Mouse (Mus musculus): ENCODE data around the gene Hilpda. TPM values are rescaled to one million over a fixed set of nuclear protein-coding genes. Genes with fewer than 3 reads are reported as not detected.

Gene Hilpda
- polyA plus RNA-seq, 2 experiments: 39.7 to 53.7 TPM

- H3K4me1 ChIP-seq (ENCODE audit: control insufficient read depth, insufficient read depth, low read length): peaks cover 5% of the 10 kb centered on the region; the same call in 1 of the 2 replicates
- ATAC-seq (ENCODE audit: low FRiP score, low read depth) (no peak), DNase-seq (ENCODE audit: low spot score) (peak; percentile 3)
- no peaks in the 10 kb centered on the region for H3K9me3 ChIP-seq (ENCODE audit: control insufficient read depth, low read length)
- no peak overlapping the region for H3K9ac ChIP-seq (ENCODE audit: low read depth, low read length, severe bottlenecking)
- no peak overlapping the region for H3K4me3 ChIP-seq (replicated peaks; ENCODE audit: low read length)
- peaks cover 11% of the 10 kb centered on the region for H3K36me3 ChIP-seq (ENCODE audit: control insufficient read depth, insufficient read depth, low read length)
- 9% methylated on average over 8 of the region's 8 CpGs for WGBS
- peak overlapping the region; percentile 13; the same call in 1 of the 2 replicates for H3K4me2 ChIP-seq (replicated peaks; ENCODE audit: low read depth, low read length, severe bottlenecking)
- H3K27ac ChIP-seq (replicated peaks; ENCODE audit: low read depth, low read length): no peak overlapping the region
- TF ChIP-seq POLR2A (IDR thresholded peaks at IDR 0.05; ENCODE audit: borderline replicate concordance, extremely low read depth, insufficient read depth, insufficient read length): no peak
- no peaks in the 10 kb centered on the region for H3K27me3 ChIP-seq (ENCODE audit: control insufficient read depth, insufficient read depth, low read length)
These were observed 1.3 kb upstream of the Hilpda start for GRCm38 (mm10) chr6:29270961-29271360.

GRCm38 (mm10) chr6:29276746-29277145, 4.5 kb downstream of the Hilpda start:
- Histone ChIP-seq H3K36me3 (ENCODE audit: control insufficient read depth, insufficient read depth, low read length) (peaks cover 15% of the 10 kb centered on the region), H3K9me3 (ENCODE audit: control insufficient read depth, low read length) (no peaks in the 10 kb centered on the region), H3K27ac (replicated peaks; ENCODE audit: low read depth, low read length) (no peak overlapping the region), H3K27me3 (ENCODE audit: control insufficient read depth, insufficient read depth, low read length) (no peaks in the 10 kb centered on the region), H3K4me2 (replicated peaks; ENCODE audit: low read depth, low read length, severe bottlenecking) (no peak overlapping the region), H3K9ac (ENCODE audit: low read depth, low read length, severe bottlenecking) (no peak overlapping the region), H3K4me1 (ENCODE audit: control insufficient read depth, insufficient read depth, low read length) (peaks cover 5% of the 10 kb centered on the region; the same call in 1 of the 2 replicates), H3K4me3 (replicated peaks; ENCODE audit: low read length) (no peak overlapping the region)
- TF ChIP-seq POLR2A (IDR thresholded peaks at IDR 0.05; ENCODE audit: borderline replicate concordance, extremely low read depth, insufficient read depth, insufficient read length): no peak
- no peak for ATAC-seq (ENCODE audit: low FRiP score, low read depth)
- 94% methylated on average over 5 of the region's 5 CpGs for WGBS
- DNase-seq (ENCODE audit: low spot score): no peak

DNA sequence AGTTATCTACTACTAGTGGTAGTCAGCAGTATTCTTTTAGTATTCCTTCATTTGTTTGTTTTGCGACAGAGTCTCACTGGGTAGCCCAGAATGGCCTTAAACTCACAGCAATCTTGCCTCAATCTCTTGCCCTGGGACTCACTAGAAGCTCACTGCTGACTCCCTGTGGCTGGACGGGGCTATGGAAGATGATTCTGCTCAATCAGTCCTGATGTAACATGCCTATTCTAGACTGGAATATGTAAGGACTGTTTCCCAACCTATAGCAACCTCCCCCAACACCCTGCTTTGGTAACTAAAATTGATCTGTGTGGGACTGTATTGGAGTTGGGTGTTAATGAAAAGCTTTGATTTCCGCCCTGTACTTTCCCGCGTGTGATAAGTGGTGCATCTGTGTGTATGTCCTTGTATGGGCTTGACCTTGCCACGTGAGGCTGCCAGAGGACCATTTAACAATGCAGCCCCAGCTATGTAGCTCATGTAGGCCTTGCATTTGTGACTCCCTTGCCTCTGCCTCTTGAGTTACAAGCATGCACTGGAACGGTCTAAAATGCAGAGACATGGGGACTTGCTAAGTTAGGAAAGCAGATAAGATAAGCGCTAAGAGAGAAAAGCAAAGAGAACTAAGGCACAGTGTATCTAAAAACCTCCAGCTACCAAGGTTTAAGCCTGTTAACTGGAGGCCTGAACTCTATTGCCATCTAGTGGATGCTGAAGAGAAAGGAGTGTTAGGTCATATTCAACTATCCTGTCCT, 6.4 kb downstream of the Hilpda start:
- TF ChIP-seq POLR2A (IDR thresholded peaks at IDR 0.05; ENCODE audit: borderline replicate concordance, extremely low read depth, insufficient read depth, insufficient read length): no peak

DNA sequence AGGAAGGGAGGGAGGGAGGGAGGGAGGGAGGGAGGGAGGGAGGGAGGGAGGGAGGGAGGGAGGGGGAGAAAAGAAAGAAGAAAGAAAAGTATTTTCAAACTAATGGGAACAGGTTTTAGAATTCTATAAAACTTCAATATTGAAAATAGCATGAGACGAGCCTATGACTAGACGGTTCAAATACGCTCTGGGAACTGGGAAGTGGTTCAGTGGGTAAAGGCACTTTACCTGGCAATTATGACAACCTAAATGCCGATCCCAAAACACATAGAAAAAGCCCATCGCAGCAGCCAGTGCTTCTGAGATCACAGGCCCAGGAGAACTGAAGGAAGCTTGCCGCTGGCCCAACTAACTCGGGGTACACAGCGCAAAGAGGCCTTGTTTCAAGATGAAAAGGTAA, 7.0 kb downstream of the Hilpda start, which contains the start of gene Fam71f2:
TSS of gene Fam71f2 (plus strand) at position 301 of the 400 bp plus-strand sequence.
- H3K27me3 ChIP-seq (ENCODE audit: control insufficient read depth, insufficient read depth, low read length): no peaks in the 10 kb centered on the region
- peaks cover 15% of the 10 kb centered on the region for H3K36me3 ChIP-seq (ENCODE audit: control insufficient read depth, insufficient read depth, low read length)
- H3K4me3 ChIP-seq (replicated peaks; ENCODE audit: low read length): no peak within 1 kb of the TSS
- 80% methylated on average over 8 of the region's 8 CpGs for WGBS
- DNase-seq (ENCODE audit: low spot score): no peak
- ATAC-seq (ENCODE audit: low FRiP score, low read depth): no peak
- no peak within 1 kb of the TSS for H3K9ac ChIP-seq (ENCODE audit: low read depth, low read length, severe bottlenecking)
- no peak for TF ChIP-seq POLR2A (IDR thresholded peaks at IDR 0.05; ENCODE audit: borderline replicate concordance, extremely low read depth, insufficient read depth, insufficient read length)
- H3K27ac ChIP-seq (replicated peaks; ENCODE audit: low read depth, low read length): no peak within 1 kb of the TSS
- no peaks in the 10 kb centered on the region for H3K9me3 ChIP-seq (ENCODE audit: control insufficient read depth, low read length)
- H3K4me1 ChIP-seq (ENCODE audit: control insufficient read depth, insufficient read depth, low read length): no peaks in the 10 kb centered on the region
- no peak within 1 kb of the TSS for H3K4me2 ChIP-seq (replicated peaks; ENCODE audit: low read depth, low read length, severe bottlenecking)

More for the DNA sequence above, 6.4 kb downstream of the Hilpda start:
- ATAC-seq (ENCODE audit: low FRiP score, low read depth) (peak; percentile 65; the same call in 1 of the 2 replicates), DNase-seq (ENCODE audit: low spot score) (peak; percentile 88)
- no peaks in the 10 kb centered on the region for H3K4me1 ChIP-seq (ENCODE audit: control insufficient read depth, insufficient read depth, low read length)
- H3K4me2 ChIP-seq (replicated peaks; ENCODE audit: low read depth, low read length, severe bottlenecking): no peak overlapping the region
- H3K27me3 ChIP-seq (ENCODE audit: control insufficient read depth, insufficient read depth, low read length): no peaks in the 10 kb centered on the region
- no peak overlapping the region for H3K4me3 ChIP-seq (replicated peaks; ENCODE audit: low read length)
- H3K36me3 ChIP-seq (ENCODE audit: control insufficient read depth, insufficient read depth, low read length): peaks cover 15% of the 10 kb centered on the region
- no peaks in the 10 kb centered on the region for H3K9me3 ChIP-seq (ENCODE audit: control insufficient read depth, low read length)
- no peak overlapping the region for H3K9ac ChIP-seq (ENCODE audit: low read depth, low read length, severe bottlenecking)
- 28% methylated on average over 8 of the region's 8 CpGs for WGBS
- no peak overlapping the region for H3K27ac ChIP-seq (replicated peaks; ENCODE audit: low read depth, low read length)

DNA sequence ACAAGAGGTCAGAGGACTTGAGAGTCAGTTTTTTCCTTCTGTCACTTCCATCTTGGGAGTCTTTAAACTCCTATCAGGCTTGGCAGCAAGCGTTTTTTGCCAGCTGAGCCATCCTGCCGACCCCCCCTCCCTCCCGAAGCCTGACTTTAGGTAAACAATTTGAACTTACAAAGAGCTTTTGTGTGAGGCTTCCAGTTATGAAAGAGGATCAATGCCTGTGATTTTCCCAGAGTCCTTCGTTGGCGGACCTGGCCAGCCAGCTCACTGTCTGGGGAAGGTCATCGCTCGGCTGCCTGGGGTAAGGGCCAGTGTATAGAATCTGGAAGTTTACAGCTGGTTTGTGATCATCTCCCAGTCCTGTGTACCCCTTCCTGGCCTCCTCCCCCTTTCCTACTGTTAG, 8.4 kb downstream of the Hilpda start:
- Histone ChIP-seq H3K4me3 (replicated peaks; ENCODE audit: low read length) (no peak overlapping the region), H3K9me3 (ENCODE audit: control insufficient read depth, low read length) (no peaks in the 10 kb centered on the region), H3K4me2 (replicated peaks; ENCODE audit: low read depth, low read length, severe bottlenecking) (no peak overlapping the region), H3K9ac (ENCODE audit: low read depth, low read length, severe bottlenecking) (no peak overlapping the region), H3K36me3 (ENCODE audit: control insufficient read depth, insufficient read depth, low read length) (peaks cover 4% of the 10 kb centered on the region; the same call in 1 of the 2 replicates), H3K27ac (replicated peaks; ENCODE audit: low read depth, low read length) (no peak overlapping the region), H3K4me1 (ENCODE audit: control insufficient read depth, insufficient read depth, low read length) (no peaks in the 10 kb centered on the region), H3K27me3 (ENCODE audit: control insufficient read depth, insufficient read depth, low read length) (no peaks in the 10 kb centered on the region)
- WGBS: 63% methylated on average over 7 of the region's 7 CpGs
- no peak for TF ChIP-seq POLR2A (IDR thresholded peaks at IDR 0.05; ENCODE audit: borderline replicate concordance, extremely low read depth, insufficient read depth, insufficient read length)
- DNase-seq (ENCODE audit: low spot score) (no peak), ATAC-seq (ENCODE audit: low FRiP score, low read depth) (no peak)
